Mouse (Mus musculus) heart, embryonic 14.5 days (tissue): ENCODE measurements at regions not wholly inside any gene's neighbourhood (a gene's known extent, or its start where the extent isn't known, plus 50 kb on each side); places are given as distances from the start of the nearest gene placed in this dataset.
A peak's percentile ranks its signal among the peaks of the same experiment; 100 is the strongest.

Experiments
- ATAC-seq: fragments of 200-750 bp; cut with Nextera tagmentation; 2 replicates; pipeline ENCODE4 v1.8.0; 2017; ENCODE audit warnings: low read depth, moderate TSS enrichment; ENCODE audit not compliant: insufficient number of reproducible peaks, insufficient read depth, low FRiP score
- H3K27ac ChIP-seq, 2 experiments: fragments of 200-500 bp in 1 of 2; fragments of 300-500 bp in 1 of 2; sonication (generic) in 1 of 2; replicated peaks in 1 of 2; 2 replicates each; pipeline ENCODE4 v1.5.1; 2012 to 2014; ENCODE audit warnings: low read depth in 2 of 2, low read length in 2 of 2, control low read depth in 1 of 2, mild to moderate bottlenecking in 1 of 2, mixed read lengths in 1 of 2; ENCODE audit not compliant: control insufficient read depth in 1 of 2, insufficient read depth in 1 of 2
- H3K27me3 ChIP-seq: fragments of 300-500 bp; sonication (generic); 2 replicates; pipeline ENCODE4 v1.6.1; 2014; ENCODE audit warnings: mild to moderate bottlenecking, low read length, control low read depth; ENCODE audit not compliant: control insufficient read depth, insufficient read depth
- H3K36me3 ChIP-seq: fragments of 300-500 bp; sonication (generic); 2 replicates; pipeline ENCODE4 v1.6.1; 2014; ENCODE audit warnings: mild to moderate bottlenecking, control low read depth, low read length, mixed read lengths; ENCODE audit not compliant: control insufficient read depth, insufficient read depth
- H3K4me1 ChIP-seq, 2 experiments: fragments of 200-500 bp in 1 of 2; fragments of 300-500 bp in 1 of 2; sonication (generic) in 1 of 2; 2 replicates each; pipeline ENCODE4 v1.6.1; 2012 to 2014; ENCODE audit warnings: low read length in 2 of 2, control low read depth in 1 of 2, mixed read lengths in 1 of 2; ENCODE audit not compliant: control insufficient read depth in 2 of 2, insufficient read depth in 2 of 2
- H3K4me2 ChIP-seq: fragments of 300-500 bp; sonication (generic); 2 replicates; pipeline ENCODE4 v1.6.1; 2014; ENCODE audit warnings: mild to moderate bottlenecking, low read length
- H3K4me3 ChIP-seq, 2 experiments: fragments of 200-500 bp in 1 of 2; fragments of 300-500 bp in 1 of 2; sonication (generic) in 1 of 2; 2 replicates each; pipeline ENCODE4 v1.5.1; 2012 to 2014; ENCODE audit warnings: low read length in 2 of 2, mild to moderate bottlenecking in 2 of 2, control low read depth in 1 of 2, low read depth in 1 of 2, moderate library complexity in 1 of 2; ENCODE audit not compliant: control insufficient read depth in 1 of 2, insufficient read depth in 1 of 2
- H3K9ac ChIP-seq: fragments of 300-500 bp; sonication (generic); 2 replicates; pipeline ENCODE4 v1.6.1; 2014; ENCODE audit warnings: mild to moderate bottlenecking, low read length
- H3K9me3 ChIP-seq: fragments of 300-500 bp; sonication (generic); 2 replicates; pipeline ENCODE4 v1.6.1; 2016; ENCODE audit warnings: low read length, control low read depth; ENCODE audit not compliant: control insufficient read depth
- WGBS: fragments of 180-500 bp; shearing (Covaris S2); extraction: QIAGEN DNeasy Blood & Tissue Kit; methylation state at CpG from one replicate; pipeline ENCODE4 v1.1.7; 2014; 5-methylcytosine and 5-hydroxymethylcytosine counted together

- H3K4me1 ChIP-seq = no peaks in the 10 kb centered on the region
- H3K27me3 ChIP-seq = peaks cover 10% of the 10 kb centered on the region; the same call in 1 of the 2 replicates
- H3K4me2 ChIP-seq = no peak overlapping the region
- no peak overlapping the region for H3K27ac ChIP-seq
- H3K9ac ChIP-seq = no peak overlapping the region
- no peaks in the 10 kb centered on the region for H3K9me3 ChIP-seq
- no peak overlapping the region for H3K4me3 ChIP-seq
- ATAC-seq = no peak
- no peaks in the 10 kb centered on the region for H3K36me3 ChIP-seq
- WGBS = 49% methylated on average over 9 of the region's 9 CpGs
Observed at GRCm38 (mm10) chr5:103340626-103341025, 84.4 kb upstream of the Ptpn13 start.

GRCm38 (mm10) chr5:103336689-103337490 lies 88.1 kb upstream of the Ptpn13 start:
- Histone ChIP-seq H3K9me3 (no peaks in the 10 kb centered on the region), H3K4me1 (no peaks in the 10 kb centered on the region), H3K36me3 (no peaks in the 10 kb centered on the region), H3K9ac (no peak overlapping the region), H3K27me3 (peaks cover 4% of the 10 kb centered on the region; the same call in 1 of the 2 replicates), H3K4me3 (peak overlapping the region; percentile 7 to 16; a peak in 1 of 4 replicates), H3K4me2 (peak overlapping the region; percentile 54), H3K27ac (no peak overlapping the region)
- ATAC-seq = no peak
- WGBS = 22% methylated on average over 11 of the region's 11 CpGs

GRCm38 (mm10) chr5:103335916-103336688 lies 88.9 kb upstream of the Ptpn13 start:
- H3K27me3 ChIP-seq = no peaks in the 10 kb centered on the region
- 34% methylated on average over 12 of the region's 12 CpGs for WGBS
- H3K9me3 ChIP-seq = no peaks in the 10 kb centered on the region
- ATAC-seq = no peak
- no peaks in the 10 kb centered on the region for H3K4me1 ChIP-seq
- peak overlapping the region; percentile 54 for H3K4me2 ChIP-seq
- H3K4me3 ChIP-seq = peak overlapping the region; percentile 7 to 16
- no peaks in the 10 kb centered on the region for H3K36me3 ChIP-seq
- no peak overlapping the region for H3K9ac ChIP-seq
- H3K27ac ChIP-seq = no peak overlapping the region

- H3K36me3 ChIP-seq = no peaks in the 10 kb centered on the region
- H3K27me3 ChIP-seq = no peaks in the 10 kb centered on the region
- H3K27ac ChIP-seq = no peak overlapping the region
- 74% methylated on average over 10 of the region's 10 CpGs for WGBS
- no peaks in the 10 kb centered on the region for H3K4me1 ChIP-seq
- H3K4me2 ChIP-seq = no peak overlapping the region
- no peaks in the 10 kb centered on the region for H3K9me3 ChIP-seq
- no peak overlapping the region for H3K9ac ChIP-seq
- no peak overlapping the region for H3K4me3 ChIP-seq
- ATAC-seq = no peak
Observed at GRCm38 (mm10) chr5:103326412-103326811, 98.6 kb upstream of the Ptpn13 start.

- H3K4me1 ChIP-seq = no peaks in the 10 kb centered on the region
- H3K9ac ChIP-seq = no peak overlapping the region
- H3K9me3 ChIP-seq = no peaks in the 10 kb centered on the region
- no peak overlapping the region for H3K4me3 ChIP-seq
- no peak overlapping the region for H3K27ac ChIP-seq
- WGBS = 82% methylated on average over 5 of the region's 5 CpGs
- no peaks in the 10 kb centered on the region for H3K27me3 ChIP-seq
- H3K4me2 ChIP-seq = no peak overlapping the region
- ATAC-seq = no peak
- no peaks in the 10 kb centered on the region for H3K36me3 ChIP-seq
Observed at GRCm38 (mm10) chr5:103320341-103320740, 104.7 kb upstream of the Ptpn13 start.

GRCm38 (mm10) chr5:103309806-103310525 lies 98.8 kb upstream of the Mapk10 start:
- no peaks in the 10 kb centered on the region for H3K4me1 ChIP-seq
- no peak overlapping the region for H3K9ac ChIP-seq
- H3K4me3 ChIP-seq = no peak overlapping the region
- 45% methylated on average over 9 of the region's 9 CpGs for WGBS
- H3K4me2 ChIP-seq = no peak overlapping the region
- H3K27me3 ChIP-seq = no peaks in the 10 kb centered on the region
- H3K27ac ChIP-seq = no peak overlapping the region
- ATAC-seq = no peak
- no peaks in the 10 kb centered on the region for H3K36me3 ChIP-seq
- H3K9me3 ChIP-seq = no peaks in the 10 kb centered on the region

- Histone ChIP-seq H3K4me3 (no peak overlapping the region), H3K27me3 (no peaks in the 10 kb centered on the region), H3K36me3 (no peaks in the 10 kb centered on the region), H3K27ac (no peak overlapping the region), H3K4me1 (no peaks in the 10 kb centered on the region), H3K4me2 (no peak overlapping the region), H3K9me3 (no peaks in the 10 kb centered on the region), H3K9ac (no peak overlapping the region)
- no peak for ATAC-seq
- WGBS = 79% methylated on average over 11 of the region's 11 CpGs
Observed at GRCm38 (mm10) chr5:103305716-103306447, 94.7 kb upstream of the Mapk10 start.
